Mouse (Mus musculus): Measurements from ENCODE around the gene Mcm2. TPM values are rescaled to one million over a fixed set of nuclear protein-coding genes. Genes with fewer than 3 reads are reported as not detected.
A peak's percentile ranks its signal among the peaks of the same experiment; 100 is the strongest.

Gene Mcm2
- total RNA-seq, 1 experiment from 2014 or later, result 146 TPM

DNA sequence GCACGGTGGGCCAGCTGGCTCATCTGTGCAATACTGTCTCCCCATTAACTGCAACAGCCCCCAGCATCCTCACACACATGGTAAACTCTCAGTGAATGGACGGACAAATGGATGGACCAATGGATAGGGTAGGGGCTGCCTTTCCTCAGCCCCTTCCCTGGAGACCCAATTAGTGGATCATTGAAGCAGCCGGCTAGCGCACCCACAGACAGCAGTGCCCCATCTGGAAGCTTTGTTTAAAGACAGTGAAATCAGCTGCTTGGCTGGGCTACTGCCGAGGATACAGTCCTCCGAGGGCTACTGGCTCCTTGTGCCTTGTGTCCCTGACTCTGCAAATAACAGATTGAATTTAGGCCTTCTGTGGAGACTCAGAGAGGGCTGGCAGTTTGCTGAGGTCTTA is 30.9 kb upstream of the Mcm2 start:
- ATAC-seq (replicated peaks in 1 of 2; ENCODE audit: insufficient read depth in 1 of 2, low FRiP score in 2 of 2, low TSS enrichment in 1 of 2, low read depth in 1 of 2, poor library complexity in 2 of 2, severe bottlenecking in 2 of 2), result no peak

DNA sequence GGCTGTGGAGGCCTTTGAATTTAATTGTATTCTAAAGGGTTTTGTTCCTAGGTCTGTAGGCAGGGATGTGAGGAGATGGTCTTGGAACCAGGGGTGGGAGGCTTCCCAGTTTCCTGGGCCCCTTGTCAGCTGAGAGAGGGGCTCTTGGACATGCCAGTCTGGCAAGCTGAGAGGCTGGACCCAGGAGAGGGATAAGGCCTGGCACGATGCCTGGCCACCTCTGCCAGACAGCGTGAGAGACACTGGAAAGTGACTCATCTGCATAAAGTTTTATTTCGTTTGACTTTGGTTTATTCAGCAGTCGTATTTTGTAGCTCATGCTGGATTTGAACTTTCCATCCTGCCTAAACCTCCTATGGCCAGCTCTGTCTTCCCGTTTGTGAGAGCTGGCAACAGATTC is 30.0 kb upstream of the Mcm2 start:
- no peak for ATAC-seq (replicated peaks in 1 of 2; ENCODE audit: insufficient read depth in 1 of 2, low FRiP score in 2 of 2, low TSS enrichment in 1 of 2, low read depth in 1 of 2, poor library complexity in 2 of 2, severe bottlenecking in 2 of 2)

DNA sequence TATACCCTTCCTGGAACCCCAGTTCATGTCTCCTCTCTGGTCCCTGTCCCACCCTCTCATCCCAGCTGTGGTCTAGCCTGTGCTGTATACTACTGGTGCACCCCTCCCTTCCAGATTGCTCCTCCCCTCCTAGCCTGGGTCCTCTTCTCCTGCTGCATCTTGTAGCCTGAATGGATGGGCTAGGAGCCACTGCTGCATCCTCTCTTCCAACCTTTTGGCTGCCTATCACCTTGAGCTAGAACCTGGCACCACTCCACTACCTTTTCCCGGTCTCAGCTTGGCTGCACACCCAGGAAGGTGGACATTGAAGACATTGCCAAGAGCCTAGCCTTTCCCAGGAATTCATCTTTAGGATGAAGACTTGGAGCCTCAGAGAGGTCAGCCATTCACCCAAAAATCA is 29.4 kb upstream of the Mcm2 start:
- no peak for ATAC-seq (replicated peaks in 1 of 2; ENCODE audit: insufficient read depth in 1 of 2, low FRiP score in 2 of 2, low TSS enrichment in 1 of 2, low read depth in 1 of 2, poor library complexity in 2 of 2, severe bottlenecking in 2 of 2)

DNA sequence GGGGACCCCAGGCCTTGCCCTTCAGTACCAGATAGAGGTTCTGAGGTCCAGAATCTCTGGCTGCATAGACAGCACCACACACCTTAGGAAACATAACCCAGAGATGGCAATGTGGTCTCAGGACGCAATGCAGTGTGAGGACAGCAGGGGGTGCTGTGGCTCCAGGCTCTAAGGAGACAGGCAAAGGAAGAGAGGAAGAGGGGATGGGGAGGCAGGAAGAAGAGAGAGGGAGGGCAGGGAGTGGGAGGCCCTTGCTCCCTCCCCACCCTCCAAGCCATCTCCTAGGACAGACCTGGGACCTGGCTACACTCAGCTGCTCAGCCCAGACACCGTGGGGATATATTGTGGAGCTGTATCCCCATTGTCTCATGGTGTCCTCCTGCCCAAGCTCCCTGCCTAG is 29.0 kb upstream of the Mcm2 start:
- ATAC-seq (replicated peaks in 1 of 2; ENCODE audit: insufficient read depth in 1 of 2, low FRiP score in 2 of 2, low TSS enrichment in 1 of 2, low read depth in 1 of 2, poor library complexity in 2 of 2, severe bottlenecking in 2 of 2), result peak; percentile 44 to 61

DNA sequence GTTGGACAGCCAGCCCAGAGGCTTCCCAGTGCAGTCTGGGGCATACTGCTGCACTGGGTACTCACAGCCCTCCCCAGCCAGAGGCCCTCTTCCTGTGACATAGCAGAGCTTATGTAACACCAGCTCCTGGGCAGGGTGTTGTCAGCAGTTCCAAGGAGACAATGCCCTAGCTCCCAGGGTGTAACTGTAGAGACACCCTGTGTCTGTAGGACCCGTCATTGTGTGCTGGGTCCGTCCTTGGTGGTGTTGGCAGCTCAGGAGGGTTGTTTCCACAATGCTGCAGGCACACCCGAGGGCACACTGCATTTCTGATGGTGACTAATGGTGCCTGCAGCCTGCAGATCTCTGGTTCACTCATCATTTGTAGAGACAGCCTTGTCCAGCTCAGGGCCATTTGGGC is 28.3 kb upstream of the Mcm2 start:
- peak; percentile 76 to 90 for ATAC-seq (replicated peaks in 1 of 2; ENCODE audit: insufficient read depth in 1 of 2, low FRiP score in 2 of 2, low TSS enrichment in 1 of 2, low read depth in 1 of 2, poor library complexity in 2 of 2, severe bottlenecking in 2 of 2)

DNA sequence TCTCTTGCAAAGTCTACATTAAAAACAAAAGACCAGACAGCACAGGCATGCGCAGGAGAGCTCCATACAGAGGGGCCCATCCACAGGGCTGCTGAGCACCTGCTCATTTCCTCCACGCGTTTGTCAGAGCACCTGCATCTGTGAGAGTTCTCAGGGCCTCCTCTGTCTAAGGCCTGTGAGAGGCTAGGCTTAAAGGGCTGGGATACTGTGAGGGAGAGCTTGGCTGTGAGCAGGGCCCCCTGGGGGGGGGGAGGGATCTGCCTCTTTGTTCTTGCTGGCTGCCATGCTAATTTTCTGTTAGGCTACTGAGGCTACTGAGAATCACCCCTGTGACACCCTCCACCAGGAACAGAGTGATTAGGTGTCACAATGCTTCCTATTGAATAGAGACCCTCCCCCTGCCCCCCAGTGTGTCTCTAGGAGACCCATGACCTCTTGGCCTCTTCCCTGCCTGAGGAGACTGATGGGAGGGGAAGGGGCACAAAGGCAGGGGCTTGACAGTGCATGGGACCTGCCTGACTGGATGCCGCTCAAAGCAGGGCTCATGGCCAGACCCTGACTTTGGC is 27.1 kb upstream of the Mcm2 start:
- ATAC-seq (replicated peaks in 1 of 2; ENCODE audit: insufficient read depth in 1 of 2, low FRiP score in 2 of 2, low TSS enrichment in 1 of 2, low read depth in 1 of 2, poor library complexity in 2 of 2, severe bottlenecking in 2 of 2), result no peak

DNA sequence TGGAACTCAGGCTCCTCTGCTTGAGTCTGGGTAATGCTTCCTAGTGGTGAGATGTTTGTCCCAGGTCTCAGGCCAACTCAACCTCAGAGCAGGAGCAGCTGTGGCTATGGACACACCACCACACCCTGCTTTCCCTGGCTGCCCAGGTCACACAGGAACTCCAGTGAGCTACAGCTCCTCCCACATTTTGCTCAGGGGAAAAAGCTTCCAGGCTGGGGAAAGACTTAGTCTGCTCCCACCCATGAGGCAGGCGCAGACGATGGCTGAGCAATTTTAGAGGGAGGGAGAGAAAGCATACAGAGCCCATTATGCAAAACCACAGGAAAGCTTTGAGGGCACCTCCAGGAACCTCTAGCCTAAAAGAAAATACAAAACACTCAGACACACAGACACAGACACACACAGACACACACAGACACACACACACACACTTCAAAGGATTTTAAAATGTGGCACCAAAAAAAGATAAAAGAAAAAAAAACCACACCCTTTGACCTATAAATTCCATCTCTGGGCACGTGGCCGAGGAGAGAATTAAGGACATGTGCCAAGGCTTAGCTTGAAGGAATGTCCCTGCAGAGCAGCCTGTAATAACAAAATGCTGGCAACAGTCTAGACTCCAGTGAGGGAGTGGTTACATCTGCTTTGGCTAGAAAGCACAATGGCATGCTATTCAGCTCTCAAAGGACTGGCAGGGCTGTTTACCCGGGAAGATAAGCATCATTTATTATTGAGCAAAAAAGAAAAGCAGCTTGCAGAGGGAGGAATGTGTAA is 26.1 kb upstream of the Mcm2 start:
- 0 out of 4 replicates have a peak, but pooled peaks of 1 of the 2 experiments have one; percentile 8 for ATAC-seq (replicated peaks in 1 of 2; ENCODE audit: insufficient read depth in 1 of 2, low FRiP score in 2 of 2, low TSS enrichment in 1 of 2, low read depth in 1 of 2, poor library complexity in 2 of 2, severe bottlenecking in 2 of 2)

DNA sequence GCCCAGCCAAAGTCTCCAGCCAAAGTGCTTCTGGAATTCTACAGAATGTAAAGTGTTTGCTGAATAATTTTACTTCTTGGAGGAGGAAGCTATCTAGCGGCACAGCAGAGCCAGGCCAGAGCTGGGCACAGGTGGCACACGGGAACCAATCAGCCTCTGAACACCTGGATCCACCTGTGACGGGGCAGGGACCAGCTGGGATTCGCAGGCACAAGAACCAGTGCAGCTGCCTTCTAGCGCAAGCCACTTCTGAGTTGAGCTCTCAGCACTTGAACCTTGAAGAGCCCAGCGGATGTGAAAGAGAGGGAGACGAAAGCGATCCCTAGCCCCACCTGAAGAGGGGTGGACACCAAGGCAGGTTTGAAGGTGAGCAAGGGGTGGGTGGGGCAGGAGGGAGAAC is 20.2 kb upstream of the Mcm2 start:
- no peak for ATAC-seq (replicated peaks in 1 of 2; ENCODE audit: insufficient read depth in 1 of 2, low FRiP score in 2 of 2, low TSS enrichment in 1 of 2, low read depth in 1 of 2, poor library complexity in 2 of 2, severe bottlenecking in 2 of 2)

DNA sequence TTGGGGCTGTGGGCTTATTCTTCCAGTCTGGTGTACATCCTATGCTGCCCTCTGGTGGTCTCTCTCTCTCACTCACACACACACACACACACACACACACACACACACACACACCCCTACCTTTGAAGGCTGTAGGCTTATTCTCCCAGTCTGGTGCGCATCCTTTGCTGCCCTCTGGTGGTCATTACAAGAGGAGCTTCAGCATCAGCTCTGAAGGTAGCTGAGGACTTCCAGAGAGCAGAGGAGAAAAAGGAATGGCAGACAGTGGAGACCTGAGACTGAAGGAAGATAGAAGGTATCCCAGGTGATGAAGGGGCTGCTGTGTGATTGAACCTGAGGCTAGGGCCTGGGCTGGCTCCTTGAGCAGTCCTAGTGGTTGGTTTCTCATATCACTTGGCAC is 17.6 kb upstream of the Mcm2 start:
- ATAC-seq (replicated peaks in 1 of 2; ENCODE audit: insufficient read depth in 1 of 2, low FRiP score in 2 of 2, low TSS enrichment in 1 of 2, low read depth in 1 of 2, poor library complexity in 2 of 2, severe bottlenecking in 2 of 2), result no peak

DNA sequence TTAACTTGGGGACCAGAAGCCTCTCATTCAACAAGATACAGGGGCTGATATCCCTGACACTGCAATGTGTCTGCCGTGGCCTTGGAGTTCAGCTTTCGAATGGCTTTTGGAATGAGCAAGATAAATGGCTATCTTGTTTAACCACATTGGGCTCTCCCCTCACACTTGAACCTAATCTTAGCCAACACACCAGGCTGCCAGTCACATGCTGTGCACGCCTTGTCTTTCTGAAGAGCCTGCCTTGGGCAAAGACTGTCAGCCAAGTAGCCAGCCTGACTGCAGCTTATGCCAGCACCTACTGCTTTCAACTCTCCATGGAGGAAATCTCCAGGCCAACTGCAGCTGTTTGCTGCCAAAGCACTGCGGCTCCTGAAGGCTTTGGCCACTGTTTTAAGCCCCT is 16.9 kb upstream of the Mcm2 start:
- peak; percentile 20 to 63; a peak in 2 of 4 replicates for ATAC-seq (replicated peaks in 1 of 2; ENCODE audit: insufficient read depth in 1 of 2, low FRiP score in 2 of 2, low TSS enrichment in 1 of 2, low read depth in 1 of 2, poor library complexity in 2 of 2, severe bottlenecking in 2 of 2)

DNA sequence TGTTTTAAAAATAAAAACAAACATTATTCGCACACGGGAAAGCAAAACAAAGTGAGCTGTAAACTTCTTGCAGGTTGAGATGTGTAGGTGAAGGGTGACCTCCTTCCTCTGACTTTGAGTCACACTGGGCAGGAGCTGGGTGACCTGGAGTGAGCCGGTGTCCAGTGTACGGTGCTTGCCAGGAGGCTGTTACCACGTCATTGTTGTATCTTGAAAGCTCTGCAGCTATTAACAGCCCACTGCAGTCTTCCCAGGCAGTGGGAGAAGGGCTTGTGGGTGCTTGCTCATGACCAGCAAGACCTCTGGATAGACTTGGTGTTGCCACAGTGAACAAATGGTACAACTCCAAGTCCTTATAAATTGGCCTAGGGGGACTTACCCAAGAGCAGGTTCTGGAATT is 16.2 kb upstream of the Mcm2 start:
- ATAC-seq (replicated peaks in 1 of 2; ENCODE audit: insufficient read depth in 1 of 2, low FRiP score in 2 of 2, low TSS enrichment in 1 of 2, low read depth in 1 of 2, poor library complexity in 2 of 2, severe bottlenecking in 2 of 2), result no peak

DNA sequence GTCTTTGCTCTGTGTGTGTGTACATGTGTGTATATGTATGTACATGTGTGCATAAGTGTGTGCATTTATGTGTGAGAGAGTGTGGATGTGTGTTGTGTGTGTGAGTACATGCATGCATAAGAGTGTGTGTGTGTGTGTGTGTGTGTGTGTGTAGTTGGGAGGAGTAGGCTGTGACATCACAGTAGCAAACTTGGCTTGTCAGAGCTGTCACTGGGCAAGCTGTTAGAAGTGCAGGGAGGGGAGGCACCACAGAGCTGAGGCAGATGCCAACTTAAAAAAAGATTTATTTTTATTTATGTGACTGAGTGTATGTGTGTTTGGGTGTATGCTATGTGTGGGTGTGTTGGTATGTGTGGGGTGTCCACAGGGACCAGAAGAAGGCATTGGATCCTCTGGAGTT is 14.9 kb upstream of the Mcm2 start:
- no peak for ATAC-seq (replicated peaks in 1 of 2; ENCODE audit: insufficient read depth in 1 of 2, low FRiP score in 2 of 2, low TSS enrichment in 1 of 2, low read depth in 1 of 2, poor library complexity in 2 of 2, severe bottlenecking in 2 of 2)

DNA sequence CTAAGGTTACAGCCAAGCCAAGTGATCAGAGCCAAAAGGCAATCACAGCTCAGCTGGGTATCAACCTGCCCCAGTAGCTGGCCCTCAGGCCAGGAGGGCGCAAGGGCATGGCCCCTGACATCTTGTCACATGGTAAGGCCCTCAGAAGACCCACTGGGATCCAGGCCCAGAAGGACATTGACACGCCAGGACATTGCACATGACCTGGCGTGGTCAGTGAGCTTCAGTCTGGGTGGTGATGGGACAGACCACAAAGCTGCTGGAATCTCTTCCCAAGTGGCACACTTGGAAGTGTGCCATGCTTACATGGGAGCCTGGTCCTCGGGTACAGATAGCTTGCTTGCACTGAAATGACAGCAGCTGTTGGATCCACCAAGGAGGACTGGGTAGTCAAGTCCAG is 14.4 kb upstream of the Mcm2 start:
- no peak for ATAC-seq (replicated peaks in 1 of 2; ENCODE audit: insufficient read depth in 1 of 2, low FRiP score in 2 of 2, low TSS enrichment in 1 of 2, low read depth in 1 of 2, poor library complexity in 2 of 2, severe bottlenecking in 2 of 2)

DNA sequence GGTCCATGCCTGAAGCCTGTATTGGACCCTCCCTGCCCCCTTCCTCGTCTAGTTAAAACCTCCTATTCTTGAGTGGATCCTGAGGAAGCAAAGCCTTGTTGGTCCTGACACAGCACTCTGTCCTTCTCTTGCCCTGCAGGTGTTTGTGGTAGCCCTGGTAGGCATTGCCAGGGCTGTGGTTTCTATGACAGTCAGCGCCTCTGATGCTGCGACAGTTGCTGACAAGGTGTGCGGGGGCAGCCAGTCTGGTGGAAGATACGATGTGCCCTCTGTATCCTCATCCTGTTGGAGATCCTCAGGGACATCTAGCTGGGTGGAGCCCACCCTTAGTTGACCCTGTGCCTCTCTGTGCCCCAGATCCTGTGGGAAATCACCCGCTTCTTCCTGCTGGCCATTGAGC is 10.6 kb upstream of the Mcm2 start:
- ATAC-seq (replicated peaks in 1 of 2; ENCODE audit: insufficient read depth in 1 of 2, low FRiP score in 2 of 2, low TSS enrichment in 1 of 2, low read depth in 1 of 2, poor library complexity in 2 of 2, severe bottlenecking in 2 of 2), result no peak

DNA sequence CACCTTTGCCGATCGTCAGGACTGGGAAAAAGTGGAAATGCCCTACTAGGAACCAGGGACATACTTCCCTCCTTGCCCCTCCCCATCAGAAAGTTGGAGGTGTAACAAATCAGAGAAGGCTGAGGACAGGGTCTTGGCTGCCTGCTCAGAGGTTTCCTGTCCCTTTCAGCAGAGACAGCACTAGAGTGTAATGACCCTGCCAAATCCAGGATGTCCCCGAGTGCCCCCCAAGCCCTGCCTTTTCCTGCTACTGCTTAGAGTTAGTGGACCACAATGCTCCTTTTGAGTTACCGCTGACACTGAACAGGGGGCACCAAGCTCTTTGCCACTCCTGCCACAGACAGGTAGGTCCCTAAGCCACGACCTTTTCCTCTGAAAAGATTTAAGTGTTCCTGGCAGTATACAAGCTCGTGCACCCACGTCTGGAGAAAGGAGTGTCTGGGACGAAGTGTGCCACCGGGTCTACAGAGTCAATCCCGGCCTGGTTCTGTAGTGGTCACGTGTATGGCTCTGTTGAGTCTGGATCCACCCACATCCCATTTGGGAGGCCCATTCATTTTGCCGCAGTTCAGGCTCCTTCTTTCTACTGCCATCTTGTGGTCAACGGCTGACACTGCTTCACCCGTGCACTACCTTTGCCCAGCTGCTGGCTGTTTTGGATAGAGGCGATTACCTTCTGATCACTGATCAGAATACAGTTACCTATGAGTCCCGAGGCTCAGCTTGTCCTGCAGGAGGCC is 8.0 kb upstream of the Mcm2 start:
- peak; percentile 42 to 51; a peak in 3 of 4 replicates for ATAC-seq (replicated peaks in 1 of 2; ENCODE audit: insufficient read depth in 1 of 2, low FRiP score in 2 of 2, low TSS enrichment in 1 of 2, low read depth in 1 of 2, poor library complexity in 2 of 2, severe bottlenecking in 2 of 2)

DNA sequence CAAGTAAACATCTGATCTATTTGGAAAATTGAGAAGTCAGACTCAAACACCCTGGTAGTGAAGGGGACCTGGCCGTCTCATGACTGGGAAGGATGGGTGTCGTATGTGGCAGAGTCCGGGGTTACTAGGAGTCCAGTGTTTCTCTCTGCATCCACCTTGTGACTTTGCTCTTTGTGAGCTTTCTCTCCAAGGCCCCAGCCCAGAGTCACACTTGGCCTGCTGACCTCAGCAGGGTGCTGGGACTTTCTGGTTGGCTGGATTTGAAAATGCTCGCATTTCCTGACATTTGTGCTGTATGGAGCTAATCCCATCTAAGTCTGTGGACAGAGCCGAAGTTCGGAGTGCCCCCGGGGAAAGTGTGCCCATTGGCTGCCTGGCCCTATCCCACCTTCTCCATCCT is 6.5 kb upstream of the Mcm2 start:
- no peak for ATAC-seq (replicated peaks in 1 of 2; ENCODE audit: insufficient read depth in 1 of 2, low FRiP score in 2 of 2, low TSS enrichment in 1 of 2, low read depth in 1 of 2, poor library complexity in 2 of 2, severe bottlenecking in 2 of 2)

DNA sequence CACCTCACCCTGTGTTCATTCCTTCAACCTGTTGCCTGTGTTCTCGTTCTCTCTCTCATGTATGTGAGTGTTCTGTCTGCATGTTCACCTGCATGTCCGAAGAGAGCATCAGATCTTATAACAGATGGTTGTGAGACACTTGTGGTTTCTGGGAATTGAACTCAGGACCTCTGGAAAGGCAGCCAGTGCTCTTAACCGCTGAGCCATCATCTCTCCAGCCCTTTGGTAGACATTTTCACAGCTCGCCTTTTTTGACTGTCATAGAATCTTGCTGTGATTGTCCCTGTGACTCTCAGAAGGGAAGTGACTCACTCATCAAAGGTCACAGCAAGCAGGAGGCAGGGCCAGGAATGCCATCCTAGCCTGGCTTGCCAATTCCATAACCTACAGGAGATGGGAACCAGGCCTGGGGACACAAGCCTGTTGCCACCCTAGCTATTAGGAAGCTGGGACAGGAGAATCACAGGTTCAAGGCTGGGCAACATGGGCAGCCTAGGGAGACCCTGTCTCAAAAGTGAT is 5.9 kb upstream of the Mcm2 start:
- ATAC-seq (replicated peaks in 1 of 2; ENCODE audit: insufficient read depth in 1 of 2, low FRiP score in 2 of 2, low TSS enrichment in 1 of 2, low read depth in 1 of 2, poor library complexity in 2 of 2, severe bottlenecking in 2 of 2), result no peak

DNA sequence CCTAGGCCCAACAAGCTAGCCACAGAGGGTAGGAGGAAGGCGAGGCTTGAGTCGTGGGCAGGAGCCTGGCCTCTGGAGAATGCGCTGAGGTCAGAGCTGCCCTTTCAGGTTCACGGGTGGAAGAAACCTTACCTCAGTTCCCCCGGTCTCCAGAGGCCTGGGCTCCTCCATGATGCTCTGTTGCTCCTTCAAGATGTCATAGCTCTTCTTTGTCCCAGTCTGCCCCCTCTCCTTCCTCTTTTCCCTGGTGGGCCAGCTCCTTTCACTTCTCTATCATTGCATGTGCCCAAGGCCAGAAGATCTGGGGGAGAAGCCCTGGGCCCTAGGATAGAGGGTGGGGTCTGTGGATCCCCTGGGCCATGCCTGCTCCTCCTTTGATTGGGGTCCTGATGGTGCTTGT is 5.1 kb upstream of the Mcm2 start:
- ATAC-seq (replicated peaks in 1 of 2; ENCODE audit: insufficient read depth in 1 of 2, low FRiP score in 2 of 2, low TSS enrichment in 1 of 2, low read depth in 1 of 2, poor library complexity in 2 of 2, severe bottlenecking in 2 of 2), result no peak
